Mouse (Mus musculus) heart, postnatal 14 days (tissue): ENCODE data around the gene Ruvbl2. TPM values are rescaled to one million over a fixed set of nuclear protein-coding genes. Genes with fewer than 3 reads are reported as not detected.
"Not testable (repeated sequence)": the region's sequence is repeated elsewhere in the genome, so short reads cannot be mapped to it uniquely, and the experiment has no call there.

Experiments
- DNase-seq, 2 experiments: peaks; one replicate each; pipeline ENCODE4 v3.0.0; 2021 to 2022
- intact Hi-C: fragments of 180-260 bp; cut with DNase I; formaldehyde crosslinking; loops from one replicate; pipeline ENCODE4 v1.15.1; 2025
- microRNA-seq, 2 experiments: library from miRNA; unstranded; fragments of <30 nt; microRNA quantifications; one replicate each; pipeline ENCODE4 v1.2.0; 2021 to 2022
- total RNA-seq, 2 experiments: library from RNA; stranded (reverse); gene quantifications; 2 replicates each; pipeline ENCODE4 v1.2.3; 2021

Ruvbl2 gene
- total RNA-seq, 2 experiments from 2014 or later, result 25.3 to 26.3 TPM

DNA sequence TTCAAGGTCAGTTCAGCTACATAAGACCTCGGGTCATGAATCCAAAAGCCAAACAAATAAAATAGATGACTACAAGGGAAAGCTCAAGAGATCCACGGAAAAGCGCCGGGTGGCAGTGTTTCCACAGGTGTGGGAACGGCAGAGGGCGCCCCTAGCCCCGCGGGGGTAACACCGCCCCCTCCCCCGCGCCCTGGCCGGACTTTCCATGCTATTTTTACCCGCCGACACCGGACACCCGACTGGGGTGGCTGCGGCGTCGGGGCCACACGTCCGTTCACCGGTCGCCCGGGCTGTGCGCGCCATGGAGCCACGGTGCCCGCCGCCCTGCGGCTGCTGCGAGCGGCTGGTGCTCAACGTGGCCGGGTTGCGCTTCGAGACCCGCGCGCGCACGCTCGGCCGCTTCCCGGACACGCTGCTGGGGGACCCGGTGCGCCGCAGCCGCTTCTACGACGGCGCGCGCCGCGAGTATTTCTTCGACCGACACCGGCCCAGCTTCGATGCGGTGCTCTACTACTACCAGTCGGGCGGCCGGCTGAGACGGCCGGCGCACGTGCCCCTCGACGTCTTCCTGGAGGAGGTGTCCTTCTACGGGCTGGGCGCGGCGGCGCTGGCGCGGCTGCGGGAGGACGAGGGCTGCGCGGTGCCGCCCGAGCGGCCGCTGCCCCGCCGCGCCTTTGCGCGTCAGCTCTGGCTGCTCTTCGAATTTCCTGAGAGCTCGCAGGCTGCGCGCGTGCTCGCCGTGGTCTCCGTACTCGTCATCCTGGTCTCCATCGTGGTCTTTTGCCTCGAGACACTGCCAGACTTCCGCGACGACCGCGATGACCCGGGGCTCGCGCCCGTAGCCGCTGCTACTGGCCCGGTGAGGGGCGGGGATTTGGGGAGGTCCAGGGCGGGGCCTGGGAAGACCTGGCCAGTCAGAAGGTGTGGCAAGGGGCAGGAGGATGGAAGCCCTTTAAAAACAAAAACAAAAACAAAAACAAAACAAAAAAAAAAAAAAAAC is 31.4 kb downstream of the Ruvbl2 start:
- intact Hi-C loops, result loop anchor here (2.0 kb wide), 1 partner anchor 28 kb away; the partner anchor contains the start of gene Gys1

DNA sequence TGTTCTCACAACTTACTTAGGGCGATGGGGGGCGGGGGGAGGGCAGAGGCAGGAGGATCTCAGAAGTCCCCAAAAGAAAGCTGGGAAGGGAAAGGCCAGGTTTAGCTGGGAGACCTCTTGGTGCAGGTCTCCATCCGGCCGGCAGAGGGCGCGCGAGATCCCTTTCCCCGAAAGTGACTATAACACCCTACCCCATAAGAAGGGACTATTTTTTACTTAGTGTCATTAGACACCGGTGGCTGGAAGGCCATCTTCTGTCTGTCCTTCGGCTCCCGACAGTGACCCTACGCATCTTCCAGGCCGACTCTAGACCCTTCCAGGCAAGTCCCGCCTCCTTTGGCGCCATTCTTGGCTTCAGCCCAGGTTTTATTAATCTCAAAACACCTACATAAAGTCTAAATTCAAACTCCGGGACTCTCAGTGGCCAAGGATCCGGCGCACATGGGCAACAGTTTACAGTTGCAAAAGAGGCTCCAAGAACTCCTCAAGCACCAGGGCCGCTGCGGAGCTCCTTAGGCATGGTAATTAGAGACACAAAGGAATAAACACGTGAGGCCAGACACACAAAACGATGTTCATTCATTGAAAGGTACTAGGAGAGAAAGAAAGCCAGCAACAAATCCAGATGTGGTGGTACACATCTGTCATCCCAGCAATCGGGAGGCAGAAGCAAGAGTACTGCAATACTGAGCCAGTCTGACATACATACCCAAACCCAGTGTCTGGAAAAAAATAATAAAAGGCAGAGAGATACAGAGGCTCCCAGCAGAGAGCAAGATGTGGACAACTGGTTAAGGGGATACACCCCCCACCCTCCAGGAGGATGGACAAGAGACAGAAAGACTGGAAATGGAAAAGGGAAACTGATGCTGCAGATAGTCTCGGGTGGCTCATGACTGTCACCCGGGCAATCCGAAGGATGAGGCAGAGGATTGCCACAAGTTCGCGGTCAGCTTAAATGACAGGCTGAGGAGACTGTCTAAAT is 32.5 kb downstream of the Ruvbl2 start, which contains the start of gene Kcna7:
TSS of gene Kcna7 (plus strand) at position 563 of the 985 bp plus-strand sequence.
- intact Hi-C loops, result loop anchor here (2.0 kb wide), 1 partner anchor 29 kb away; the partner anchor contains the start of gene Gys1

More for the DNA sequence above, 31.4 kb downstream of the Ruvbl2 start:
- DNase-seq, result peak; percentile 57 to 61

DNA sequence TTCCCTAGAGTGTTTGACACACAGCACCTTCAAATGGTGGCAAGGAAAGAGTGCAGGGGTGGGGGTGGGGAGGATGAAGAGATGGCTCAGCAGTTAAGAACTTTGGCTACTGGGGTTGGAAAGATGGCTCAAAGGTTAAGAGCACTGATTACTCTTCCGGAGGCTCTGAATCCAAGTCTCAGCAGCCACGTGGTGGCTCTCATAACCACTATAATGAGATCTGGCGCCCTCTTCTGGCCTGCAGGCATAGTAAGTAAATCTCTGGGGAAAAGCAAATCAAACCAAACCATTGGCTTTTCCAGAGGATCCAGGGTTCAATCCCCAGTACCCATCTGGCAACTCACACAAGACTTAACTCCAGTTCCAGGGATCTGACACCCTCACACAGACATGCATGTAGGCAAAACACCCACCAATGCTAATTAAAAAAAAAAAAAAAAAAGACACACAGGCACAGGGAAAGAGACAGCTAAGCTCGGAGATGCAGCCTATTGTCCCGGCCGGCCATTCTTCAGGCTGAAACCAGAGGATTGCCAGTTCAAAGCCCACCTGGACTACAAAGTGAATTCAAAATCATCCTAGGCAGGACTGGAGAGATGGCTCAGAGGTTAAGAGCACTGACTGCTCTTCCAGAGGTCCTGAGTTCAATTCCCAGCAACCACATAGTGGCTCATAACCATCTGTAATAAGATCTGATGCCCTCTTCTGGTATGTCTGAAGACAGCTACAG is 34.2 kb downstream of the Ruvbl2 start:
- DNase-seq, result peak; percentile 63 to 73
- intact Hi-C loops, result loop anchor here (2.0 kb wide), 1 partner anchor 99 kb away; no protein-coding TSS in a partner anchor

More for the DNA sequence above, 32.5 kb downstream of the Ruvbl2 start, which contains the start of gene Kcna7:
- peak; percentile 78 to 87 for DNase-seq

DNA sequence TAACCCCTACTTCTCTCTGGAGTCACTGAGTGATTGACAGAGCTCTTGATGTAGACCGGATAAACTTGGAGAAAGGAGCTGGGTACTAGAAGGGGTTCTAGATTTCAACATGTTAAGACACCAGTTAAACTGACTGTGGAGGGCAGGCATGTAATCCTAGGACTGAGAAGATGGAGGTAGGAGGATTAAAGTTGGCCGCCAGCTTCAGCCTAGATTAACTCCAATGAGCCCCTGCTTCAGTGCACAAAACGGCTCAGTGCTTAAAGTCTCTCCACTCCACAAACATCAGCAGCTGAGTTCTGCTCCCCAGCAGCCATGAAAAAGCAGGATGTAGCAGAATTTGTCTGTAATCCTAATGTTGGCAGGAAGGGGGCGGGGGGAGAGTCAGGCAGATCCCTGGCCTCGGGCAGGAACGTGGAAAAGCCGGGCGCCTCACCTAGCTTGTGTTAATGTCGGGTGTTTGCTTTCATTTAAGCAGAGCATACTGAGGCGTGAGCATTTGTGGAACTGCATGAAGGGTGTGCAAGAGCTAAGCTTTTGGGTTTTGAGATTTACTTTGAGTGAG is 36.3 kb downstream of the Ruvbl2 start:
- DNase-seq, result no peak
- intact Hi-C loops, result loop anchor here (2.0 kb wide), 1 partner anchor 97 kb away; no protein-coding TSS in a partner anchor

DNA sequence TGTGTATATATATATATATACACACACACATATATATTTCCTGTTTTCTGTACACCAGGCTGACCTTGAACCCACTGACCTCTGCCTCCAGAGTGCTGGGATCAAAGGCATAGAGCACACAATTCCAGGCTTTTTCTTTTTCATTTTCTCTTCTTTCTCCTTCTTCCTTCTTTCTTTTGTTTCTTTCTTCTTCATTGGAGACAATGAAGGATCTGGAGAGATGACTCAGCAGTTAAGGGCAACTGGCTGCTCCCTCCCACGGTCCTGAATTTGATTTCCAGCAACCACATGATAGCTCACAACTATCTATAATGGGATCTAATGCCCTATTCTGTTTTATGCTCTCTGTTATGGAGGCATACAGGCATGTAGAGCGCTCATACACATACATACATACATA is 41.1 kb downstream of the Ruvbl2 start:
- intact Hi-C loops, result loop anchor here (10.0 kb wide), 1 partner anchor 332 kb away; the partner anchor contains the start of genes Nosip and Prrg2
- DNase-seq, result no peak

DNA sequence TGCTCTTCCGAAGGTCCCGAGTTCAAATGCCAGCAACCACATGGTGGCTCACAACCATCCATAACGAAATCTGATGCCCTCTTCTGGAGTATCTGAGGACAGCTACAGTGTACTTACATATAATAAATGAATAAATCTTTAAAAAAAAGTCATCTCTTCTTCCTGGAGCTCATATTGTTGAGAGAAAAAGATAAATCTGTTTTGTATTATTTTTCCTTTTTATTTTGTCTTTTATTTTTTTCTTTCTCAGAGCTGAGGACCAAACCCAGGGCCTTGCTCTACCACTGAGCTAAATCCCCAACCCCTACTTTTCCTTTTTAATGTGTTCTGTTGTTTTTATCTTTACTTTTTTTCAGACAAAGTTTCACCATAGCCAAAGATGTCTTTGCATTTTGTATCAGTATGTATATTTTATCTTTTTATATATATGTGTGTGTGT is 41.5 kb downstream of the Ruvbl2 start:
- intact Hi-C loops, result loop anchor here (10.0 kb wide), 1 partner anchor 332 kb away; the partner anchor contains the start of genes Nosip and Prrg2
- not testable (repeated sequence) for DNase-seq

DNA sequence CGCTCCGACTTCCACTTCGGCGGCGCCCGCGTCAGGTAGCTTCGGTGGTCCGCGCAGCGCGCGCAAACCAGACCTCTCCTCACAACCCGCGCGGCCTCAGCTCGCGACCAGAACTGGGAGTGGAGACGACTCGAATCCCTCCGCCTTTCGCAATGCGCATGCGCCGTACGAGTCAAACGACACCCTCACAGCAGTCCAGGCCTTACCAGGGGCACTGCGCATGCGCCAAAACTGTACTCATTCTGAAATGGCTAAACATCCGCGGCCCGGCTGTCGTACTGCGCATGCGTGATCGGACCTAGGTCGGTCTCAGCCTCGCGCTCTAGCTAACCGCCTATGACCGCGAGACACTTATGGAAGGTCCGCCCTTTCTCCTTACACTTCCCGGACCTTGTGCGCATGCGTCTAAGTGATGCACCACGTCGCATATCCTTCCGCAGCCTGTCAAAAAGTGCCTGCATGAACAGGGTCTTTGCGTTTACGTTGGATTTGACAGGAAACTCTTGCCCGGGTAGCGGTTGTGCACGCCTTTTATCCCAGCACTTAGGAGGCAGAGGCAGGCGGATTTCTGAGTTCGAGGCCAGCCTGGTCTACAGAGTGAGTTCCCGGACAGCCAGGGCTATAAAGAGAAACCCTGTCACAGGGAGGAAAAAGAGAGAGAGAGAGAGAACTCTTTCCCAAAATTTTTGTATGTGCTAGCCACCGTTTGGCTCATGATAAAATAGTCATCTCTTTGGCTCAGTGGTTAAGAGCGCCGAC is 42.1 kb downstream of the Ruvbl2 start, which contains the start of gene Snrnp70:
TSS of gene Snrnp70 (minus strand) at position 165 of the 759 bp plus-strand sequence.
- peak; percentile 100 for DNase-seq
- intact Hi-C loops, result loop anchor here (10.0 kb wide), 1 partner anchor 331 kb away; the partner anchor contains the start of genes Nosip and Prrg2

DNA sequence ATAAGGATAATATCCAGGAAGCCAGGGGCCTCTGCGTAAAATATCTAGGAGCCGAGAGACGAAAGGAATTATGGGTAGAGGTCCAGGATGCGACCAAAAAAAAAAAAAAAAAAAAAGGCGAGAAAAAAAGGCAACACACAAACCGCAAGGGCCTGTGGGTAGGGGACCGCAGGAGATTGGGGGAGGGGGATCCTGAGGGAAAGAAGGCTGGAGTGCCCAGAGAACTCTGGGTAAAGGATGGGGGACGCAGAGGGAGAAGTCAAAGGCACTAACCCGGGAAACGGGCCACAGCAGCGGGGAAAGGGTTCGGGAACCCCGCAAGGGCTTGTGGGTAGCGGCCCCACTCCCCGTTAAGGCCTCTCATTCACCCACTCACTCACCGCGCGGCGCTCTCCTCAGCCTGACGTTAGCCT is 42.8 kb downstream of the Ruvbl2 start:
- intact Hi-C loops, result loop anchor here (10.0 kb wide), 1 partner anchor 330 kb away; the partner anchor contains the start of genes Nosip and Prrg2
- no peak for DNase-seq

DNA sequence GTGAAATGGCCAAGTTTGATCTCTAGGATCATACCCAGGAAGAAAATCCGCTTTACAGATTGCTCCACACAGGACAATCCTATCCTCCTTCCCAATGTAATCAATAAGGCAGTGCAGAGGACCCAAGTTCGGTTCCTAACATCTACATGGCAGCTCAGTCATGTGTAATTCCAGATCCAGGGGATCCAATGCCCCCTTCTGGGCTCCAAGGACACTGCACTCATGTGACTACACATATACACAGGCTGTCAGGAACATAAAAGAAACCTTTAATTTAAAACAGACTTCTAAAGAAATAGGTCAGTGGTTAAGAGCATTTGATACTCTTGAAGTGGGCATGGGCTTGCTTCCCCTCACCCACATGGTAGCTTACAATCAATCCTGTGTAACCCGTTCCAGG is 51.8 kb downstream of the Ruvbl2 start:
- intact Hi-C loops, result no loop called here
- DNase-seq, result no peak

DNA sequence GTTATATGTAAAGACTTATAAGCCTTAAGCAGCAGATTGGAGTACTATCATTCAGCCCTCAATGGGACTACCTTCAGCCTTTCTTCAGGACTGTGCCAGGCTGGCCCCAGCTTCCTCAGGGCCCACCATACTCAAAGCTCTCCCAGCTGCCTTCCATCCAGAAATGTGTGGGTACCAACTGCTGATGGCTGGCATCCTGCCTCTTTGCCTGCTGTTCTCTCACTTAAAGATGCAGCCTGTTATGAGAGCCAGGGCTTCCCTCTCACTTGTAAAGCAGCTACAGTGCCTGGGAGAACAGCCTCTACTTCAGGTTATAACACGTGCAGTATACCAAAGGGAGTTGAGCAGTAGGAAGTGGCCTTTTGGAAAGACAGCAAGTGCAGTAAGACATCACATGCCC is 61.8 kb downstream of the Ruvbl2 start:
- DNase-seq, result no peak
- intact Hi-C loops, result no loop called here

DNA sequence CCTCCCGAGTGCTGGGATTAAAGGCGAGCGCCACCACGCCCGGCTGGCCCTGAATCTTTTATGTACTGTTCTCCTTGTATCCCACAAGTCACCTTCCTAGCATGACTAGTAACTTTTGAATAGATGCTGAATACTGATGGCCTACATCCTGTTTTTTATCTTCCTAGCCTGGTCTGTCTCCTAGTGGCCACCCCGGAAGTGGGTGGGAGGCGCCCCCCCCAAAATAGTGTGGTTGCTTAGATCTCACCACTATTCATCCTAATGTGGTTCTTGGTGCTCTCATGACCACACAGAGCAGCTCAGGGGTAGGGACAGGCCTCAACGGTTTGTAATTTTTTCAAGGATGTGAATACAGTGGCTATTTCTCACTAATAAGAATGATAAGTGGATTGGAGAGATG is 63.3 kb downstream of the Ruvbl2 start:
- intact Hi-C loops, result no loop called here

DNA sequence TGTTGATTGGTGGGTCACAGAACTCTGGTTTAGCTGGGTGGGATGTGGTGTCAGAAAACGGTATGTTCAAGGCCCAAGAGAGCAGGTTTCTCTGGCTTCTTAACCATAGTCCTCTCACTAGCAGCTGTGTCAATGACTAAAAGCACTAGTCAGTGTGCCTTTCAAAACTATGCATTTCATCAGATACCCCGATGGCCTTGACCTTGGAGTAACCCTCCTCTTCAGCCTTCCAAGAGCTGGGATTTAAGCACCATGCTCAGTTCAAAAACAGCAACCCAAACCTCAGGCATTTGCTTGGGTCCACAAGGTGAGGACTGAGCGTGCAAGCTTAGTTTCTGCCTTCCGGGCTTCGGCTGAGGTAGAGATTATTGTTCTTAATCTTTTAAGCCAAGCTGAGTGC is 65.5 kb downstream of the Ruvbl2 start:
- DNase-seq, result no peak
- intact Hi-C loops, result no loop called here

More for the DNA sequence above, 63.3 kb downstream of the Ruvbl2 start:
- no peak for DNase-seq

Small RNA genes lying within 50 kb of the gene (microRNA-seq; reads per million reads assigned to microRNA genes)
- 0 reads per million in 2 experiments for gene Gm22133

Other genes starting within 250 kb of the Ruvbl2 start
- not detected for gene Ccdc155, start 233.2 kb downstream of the Ruvbl2 start, total RNA-seq
- not detected for gene Dkkl1, start 225.9 kb downstream of the Ruvbl2 start, total RNA-seq
- gene Tead2, start 222.3 kb downstream of the Ruvbl2 start, total RNA-seq, result 10 to 100 TPM; 10.1 to 14.4 TPM
- gene Cd37, start 199.0 kb downstream of the Ruvbl2 start, total RNA-seq, result 1 to 10 TPM; 3.8 to 5.5 TPM
- not detected for gene Slc6a16, start 197.0 kb downstream of the Ruvbl2 start, total RNA-seq
- not detected for gene Slc6a21, start 160.6 kb downstream of the Ruvbl2 start, total RNA-seq
- gene Trpm4, start 104.3 kb downstream of the Ruvbl2 start, total RNA-seq, result 10 to 100 TPM; 20.8 to 22.3 TPM
- gene Hrc, start 102.8 kb downstream of the Ruvbl2 start, total RNA-seq, result 100 to 1,000 TPM; 516 to 539 TPM
- under 1 TPM; 0.22 to 0.29 TPM for gene Ppfia3, start 71.1 kb downstream of the Ruvbl2 start, total RNA-seq
- gene Lin7b, start 67.5 kb downstream of the Ruvbl2 start, total RNA-seq, result under 1 TPM; 0.90 to 0.96 TPM
- gene Snrnp70, start 42.4 kb downstream of the Ruvbl2 start, total RNA-seq, result 100 to 1,000 TPM; 126 to 138 TPM
- 1 to 10 TPM; 1.5 to 1.7 TPM for gene Kcna7, start 32.4 kb downstream of the Ruvbl2 start, total RNA-seq
- gene Ntf5, start 24.4 kb downstream of the Ruvbl2 start, total RNA-seq, result under 1 TPM in 1 of 2 experiments, not detected in 1; 0.14 TPM
- gene Lhb, start 17.3 kb downstream of the Ruvbl2 start, total RNA-seq, result not detected
- 10 to 100 TPM; 86.1 to 90.2 TPM for gene Gys1, start 3.3 kb downstream of the Ruvbl2 start, total RNA-seq
- 100 to 1,000 TPM; 231 to 265 TPM for gene Ftl1, start 21.8 kb upstream of the Ruvbl2 start, total RNA-seq
- 10 to 100 TPM; 25.6 to 31.1 TPM for gene Bax, start 28.8 kb upstream of the Ruvbl2 start, total RNA-seq
- not detected for gene Tulp2, start 43.8 kb upstream of the Ruvbl2 start, total RNA-seq
- 1 to 10 TPM; 2.8 to 4.6 TPM for gene Gm45808, start 48.7 kb upstream of the Ruvbl2 start, total RNA-seq
- 1 to 10 TPM; 4.5 to 6.0 TPM for gene Dhdh, start 50.7 kb upstream of the Ruvbl2 start, total RNA-seq
- 100 to 1,000 TPM; 116 to 137 TPM for gene Nucb1, start 72.3 kb upstream of the Ruvbl2 start, total RNA-seq
- 10 to 100 TPM; 21.7 to 32.8 TPM for gene Ppp1r15a, start 88.2 kb upstream of the Ruvbl2 start, total RNA-seq
- 1 to 10 TPM; 1.9 to 2.1 TPM for gene Plekha4, start 88.2 kb upstream of the Ruvbl2 start, total RNA-seq
- under 1 TPM; 0.19 to 0.39 TPM for gene Hsd17b14, start 116.8 kb upstream of the Ruvbl2 start, total RNA-seq
- 10 to 100 TPM; 85.5 to 94.6 TPM for gene Bcat2, start 132.1 kb upstream of the Ruvbl2 start, total RNA-seq
- gene Fgf21, start 177.4 kb upstream of the Ruvbl2 start, total RNA-seq, result not detected
- under 1 TPM in 1 of 2 experiments, not detected in 1; 0.12 TPM for gene Fut1, start 179.2 kb upstream of the Ruvbl2 start, total RNA-seq
- under 1 TPM; 0.54 to 0.67 TPM for gene Izumo1, start 183.7 kb upstream of the Ruvbl2 start, total RNA-seq
- gene Rasip1, start 189.4 kb upstream of the Ruvbl2 start, total RNA-seq, result 10 to 100 TPM; 42.6 to 42.8 TPM
- gene Mamstr, start 201.9 kb upstream of the Ruvbl2 start, total RNA-seq, result 1 to 10 TPM; 6.4 to 6.9 TPM
- gene Fut2, start 228.3 kb upstream of the Ruvbl2 start, total RNA-seq, result under 1 TPM; 0.37 to 0.69 TPM
- under 1 TPM; 0.12 to 0.24 TPM for gene Ntn5, start 245.9 kb upstream of the Ruvbl2 start, total RNA-seq